Mouse (Mus musculus) lung, postnatal 0 days (tissue): ENCODE measurements around the gene Capn11.

Source experiments
- CTCF ChIP-seq: IDR thresholded peaks from 2 replicates; pipeline ENCODE4 v1.5.1; 2016; ENCODE audit warnings: antibody characterized with exemption, mild to moderate bottlenecking
- EP300 ChIP-seq: IDR thresholded peaks from 2 replicates; pipeline ENCODE4 v1.6.1; 2016; ENCODE audit warnings: antibody characterized with exemption, mild to moderate bottlenecking, control low read depth

GRCm38 (mm10) chr17:45644185-45644584, 14.9 kb downstream of the Capn11 start:
- TF ChIP-seq CTCF (peak; percentile 36; the same call in 1 of the 2 replicates), EP300 (no peak)
